Mouse (Mus musculus): Measurements from ENCODE around the gene Angptl3.

The Angptl3 gene

DNA sequence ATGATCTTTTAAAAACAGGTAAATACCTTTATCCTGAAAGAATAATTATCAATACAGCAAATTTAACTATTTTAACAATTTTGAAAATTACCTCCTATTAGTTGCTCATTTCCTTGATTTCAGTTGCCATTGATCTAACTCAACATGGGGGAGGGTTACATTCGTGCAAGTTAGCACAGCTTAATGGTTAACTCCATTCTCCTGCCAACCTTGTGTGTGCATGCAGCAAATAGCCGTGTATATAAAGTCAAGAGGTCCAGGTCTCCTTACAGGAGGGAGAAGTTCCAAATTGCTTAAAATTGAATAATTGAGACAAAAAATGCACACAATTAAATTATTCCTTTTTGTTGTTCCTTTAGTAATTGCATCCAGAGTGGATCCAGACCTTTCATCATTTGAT lies at the start of gene Angptl3:
Gene Angptl3, plus strand, starts transcription at position 269 of the 400 bp plus-strand sequence.
- no peak for DNase-seq (ENCODE audit: low read depth)

DNA sequence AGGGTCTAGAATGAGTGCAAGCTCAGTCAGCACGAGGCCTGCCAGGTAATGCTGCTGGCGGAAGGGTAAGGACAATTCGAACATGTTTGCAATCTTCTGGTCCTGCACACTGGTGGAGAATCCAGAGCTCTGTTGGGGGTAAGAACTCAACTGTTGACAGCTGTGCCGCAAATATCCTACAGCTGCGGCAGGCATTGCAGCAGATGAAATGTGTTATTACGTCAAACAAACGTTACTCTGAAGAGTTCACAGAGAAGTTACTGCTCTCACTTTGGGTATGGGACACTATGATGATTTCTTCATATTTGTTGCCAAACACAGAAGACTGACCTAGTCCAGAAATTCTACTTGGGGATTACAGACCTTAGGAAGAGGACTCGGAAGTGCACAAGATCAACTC lies 46.1 kb upstream of the Angptl3 start:
- DNase-seq (ENCODE audit: low read depth) = no peak

DNA sequence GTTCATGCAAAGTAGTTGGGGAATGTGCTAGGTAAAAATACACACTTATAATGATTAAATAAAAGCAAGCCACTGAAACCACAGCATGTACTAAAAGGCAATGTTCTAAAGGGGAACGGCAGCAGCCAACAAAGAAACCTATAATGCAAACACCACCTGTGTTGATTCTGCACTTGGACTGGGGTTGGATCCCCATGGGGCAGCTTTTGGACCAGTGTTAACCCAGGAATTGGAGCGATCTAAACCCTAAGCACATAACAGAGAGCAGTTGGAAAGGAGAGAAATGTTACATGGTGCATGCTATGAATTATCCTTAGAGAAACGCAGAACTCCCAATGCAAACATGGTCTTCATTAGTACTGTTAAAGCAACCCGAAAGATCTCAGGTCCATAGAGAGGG lies 37.3 kb upstream of the Angptl3 start:
- DNase-seq (ENCODE audit: low read depth) = no peak

DNA sequence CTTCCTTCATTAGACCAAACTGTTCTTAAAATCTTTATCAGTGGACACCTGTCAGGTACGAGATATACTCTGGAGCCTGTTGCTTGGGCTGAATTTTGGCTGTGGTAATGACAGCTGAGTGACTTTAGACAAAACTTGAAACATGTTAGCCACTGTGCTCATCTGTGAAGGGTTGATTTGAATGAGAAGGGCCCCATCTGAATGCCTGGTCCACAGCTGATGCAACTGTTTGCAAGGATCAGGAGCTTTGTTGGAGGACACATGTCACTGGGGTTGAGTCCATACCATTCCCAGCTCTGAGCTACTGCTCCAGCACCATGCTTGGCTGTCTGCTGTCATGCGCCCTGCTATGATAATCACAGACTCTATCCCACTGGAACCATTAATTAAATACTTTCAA lies 25.2 kb upstream of the Angptl3 start:
- no peak for DNase-seq (ENCODE audit: low read depth)

DNA sequence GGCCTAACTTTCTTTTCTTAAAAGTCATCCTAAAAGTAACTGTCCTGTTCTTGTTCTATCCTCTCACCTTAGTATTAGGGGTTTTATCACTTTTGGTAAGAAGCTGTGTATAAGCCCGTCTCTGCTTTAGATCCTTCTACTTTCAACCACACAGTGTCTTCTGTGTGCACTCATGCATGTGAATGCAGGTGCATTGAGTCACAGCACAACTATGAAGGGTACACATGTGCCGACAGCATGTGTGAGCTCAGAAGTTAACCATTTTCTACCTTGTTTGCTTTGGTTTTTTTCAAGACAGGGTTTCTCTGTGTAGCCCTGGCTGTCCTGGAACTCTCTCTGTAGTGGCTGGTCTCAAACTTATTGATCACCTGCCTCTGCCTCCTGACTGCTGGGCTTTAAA lies 24.4 kb upstream of the Angptl3 start:
- no peak for DNase-seq (ENCODE audit: low read depth)

DNA sequence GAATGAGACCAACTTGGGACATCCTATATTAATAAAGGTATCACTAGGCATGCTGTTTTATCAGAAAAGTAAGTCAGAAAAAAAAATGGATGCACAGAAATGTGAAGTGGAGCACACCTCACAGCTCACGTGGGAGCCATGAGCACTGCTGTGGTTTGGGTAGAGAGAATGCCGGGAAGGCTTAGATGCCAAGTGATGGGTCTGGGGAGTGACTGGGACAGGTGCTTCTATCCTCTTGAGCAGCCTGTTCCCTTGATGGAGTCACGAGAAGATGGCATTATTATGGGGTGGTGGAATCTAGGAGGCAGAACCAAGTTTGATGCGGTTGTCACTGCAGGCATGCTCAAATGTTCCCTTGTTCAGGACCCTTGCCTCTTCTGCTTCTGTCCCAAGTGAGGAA lies 19.7 kb upstream of the Angptl3 start:
- DNase-seq (ENCODE audit: low read depth) = no peak

DNA sequence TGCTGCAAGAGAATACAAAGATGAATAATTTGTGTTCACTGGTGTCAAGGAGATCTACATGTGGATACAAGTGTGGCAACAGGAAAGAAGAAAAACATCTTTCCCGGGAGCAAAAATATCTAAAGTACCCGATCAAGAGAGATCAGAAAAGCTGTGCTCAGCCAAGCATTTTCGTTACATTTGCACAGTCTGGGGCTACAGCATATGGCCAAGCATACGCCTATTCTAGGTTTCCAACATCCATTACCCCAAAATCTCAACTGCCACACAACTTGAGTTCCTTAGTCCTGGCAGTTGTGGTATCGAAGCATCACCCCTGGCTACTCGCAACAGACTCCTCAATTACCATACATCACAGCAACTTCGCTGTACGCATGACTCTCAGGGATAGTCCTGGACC lies 8.5 kb upstream of the Angptl3 start:
- no peak for DNase-seq (ENCODE audit: low read depth)

DNA sequence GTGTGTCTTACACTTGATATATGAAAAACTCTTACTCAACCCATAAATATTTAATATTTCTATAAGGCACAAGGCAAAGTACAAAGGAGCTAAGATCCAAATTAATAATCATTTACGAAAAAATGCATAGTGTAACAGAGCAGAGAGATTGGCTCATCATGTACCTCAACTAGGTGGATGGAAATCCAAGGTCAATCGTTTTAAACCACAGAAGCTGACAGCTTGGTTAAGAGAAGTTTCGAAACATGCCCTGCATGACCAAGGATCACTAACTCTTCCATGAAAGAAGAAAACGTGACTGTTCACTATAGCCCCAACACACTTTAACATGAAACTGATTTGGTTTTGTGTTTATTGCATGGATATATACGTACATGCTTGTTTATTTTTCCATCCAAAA lies 2.4 kb upstream of the Angptl3 start:
- DNase-seq (ENCODE audit: low read depth) = no peak

DNA sequence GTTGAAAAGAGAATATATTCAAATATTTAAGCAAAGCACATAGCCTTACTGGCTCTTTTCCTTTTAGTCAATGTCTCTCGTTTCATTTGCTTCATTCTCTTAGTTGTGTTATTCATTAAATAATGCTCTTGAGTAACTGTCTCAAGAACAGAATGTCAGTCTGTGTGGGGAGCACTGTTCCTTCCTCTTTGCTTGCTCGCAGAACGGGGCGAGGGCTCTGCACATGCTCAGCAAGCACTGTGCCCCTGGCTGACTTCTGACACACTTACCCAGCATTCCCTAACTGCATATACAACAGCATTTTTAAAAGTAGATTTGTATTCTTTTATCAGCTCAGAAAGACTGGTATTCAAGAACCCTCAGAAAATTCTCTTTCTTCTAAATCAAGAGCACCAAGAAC lies 2.2 kb downstream of the Angptl3 start:
- no peak for DNase-seq (ENCODE audit: low read depth)

DNA sequence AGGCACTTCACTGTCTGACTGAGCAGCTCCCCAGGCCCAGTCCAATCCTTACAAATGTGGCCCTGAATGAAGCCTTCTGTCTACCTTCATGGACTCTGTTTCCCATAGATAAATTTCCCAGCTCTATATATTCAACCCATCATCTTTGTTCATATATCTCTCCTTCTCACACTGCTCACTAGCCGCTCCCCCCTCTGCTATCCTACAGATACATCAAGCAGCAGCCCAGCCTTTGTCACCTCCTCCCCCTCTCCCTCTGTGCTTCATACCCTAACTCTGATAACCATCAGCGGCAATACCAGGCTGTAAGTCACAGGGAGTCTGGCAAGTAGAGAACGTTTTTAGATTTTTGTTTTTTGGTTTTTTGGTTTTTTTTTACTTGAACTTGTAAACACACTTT lies 14.1 kb downstream of the Angptl3 start:
- peak; percentile 60 for DNase-seq (ENCODE audit: low read depth)

DNA sequence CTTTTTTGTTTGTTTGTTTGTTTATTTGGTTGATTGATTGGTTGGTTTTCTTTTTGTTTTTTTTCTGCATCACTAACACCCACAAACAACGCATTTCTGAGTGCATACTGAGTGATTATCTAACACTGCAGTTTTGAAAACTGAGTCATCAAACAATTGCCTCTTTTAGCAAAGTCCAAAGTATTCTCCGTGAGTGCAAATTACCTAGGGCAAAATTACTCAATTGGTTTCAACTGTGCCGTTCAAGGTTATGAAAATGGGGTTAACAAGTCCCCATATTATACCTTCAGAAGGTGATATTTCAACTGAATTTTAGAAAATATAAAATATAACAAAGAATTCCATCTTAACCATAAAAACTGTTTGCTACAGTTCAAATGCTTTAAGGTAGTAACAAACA lies 15.7 kb downstream of the Angptl3 start:
- no peak for DNase-seq (ENCODE audit: low read depth)

DNA sequence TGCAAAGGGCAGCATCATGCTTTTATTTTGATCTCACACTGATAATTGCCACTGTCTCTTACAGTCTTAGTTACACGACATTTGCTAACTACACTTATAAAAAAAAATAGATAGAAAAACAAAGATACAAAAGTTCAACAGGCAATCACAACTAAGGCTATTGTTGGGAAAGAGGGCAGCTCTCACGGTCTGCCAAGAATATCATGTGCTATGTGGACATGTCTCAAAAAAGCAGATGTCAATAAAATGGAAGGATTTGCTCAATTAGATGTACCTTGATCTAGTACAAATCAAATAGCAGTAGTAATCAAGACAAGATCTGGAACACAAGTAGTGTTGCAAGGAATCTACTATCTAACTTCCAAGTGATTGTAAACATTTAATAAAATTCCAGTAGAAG lies 17.8 kb downstream of the Angptl3 start:
- DNase-seq (ENCODE audit: low read depth) = no peak

DNA sequence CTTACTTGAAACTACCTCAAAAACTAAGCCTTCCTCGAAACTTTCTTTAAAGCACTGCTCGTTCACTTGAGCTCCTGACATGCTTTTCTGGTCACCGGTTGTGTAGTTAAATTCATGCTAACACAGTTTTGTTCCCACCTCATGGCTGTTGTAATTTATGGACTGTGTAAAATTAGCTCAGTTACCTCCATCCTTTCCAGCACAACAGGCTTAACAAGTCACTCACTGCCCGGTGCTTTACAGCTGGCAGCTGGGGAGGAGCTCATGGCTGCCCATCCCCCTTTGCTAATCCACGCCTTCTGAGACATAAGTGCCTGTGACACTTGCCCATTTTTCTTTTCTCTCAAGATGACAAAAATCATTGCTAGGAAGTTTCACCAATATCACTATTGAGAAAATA lies 33.8 kb downstream of the Angptl3 start:
- DNase-seq (ENCODE audit: low read depth) = no peak

DNA sequence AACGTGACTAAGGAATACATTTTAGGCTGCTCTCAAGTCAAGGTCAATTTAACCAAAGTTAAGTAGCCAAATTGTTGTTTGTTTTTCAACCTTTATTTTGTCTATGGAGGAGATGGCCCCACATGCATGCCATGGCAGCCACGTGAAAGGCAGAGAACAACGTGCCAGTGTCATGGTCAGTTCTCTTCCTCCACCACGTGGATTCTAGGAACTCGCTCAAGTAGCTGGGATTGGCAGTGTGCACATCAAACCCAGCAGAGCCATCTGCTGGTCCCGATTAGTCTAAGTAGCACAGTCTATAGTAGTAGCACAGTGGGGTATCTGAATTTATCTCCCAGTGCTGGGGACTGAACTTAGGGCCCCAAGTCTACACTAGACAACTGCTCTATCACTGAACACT lies 38.1 kb downstream of the Angptl3 start:
- DNase-seq (ENCODE audit: low read depth) = no peak

DNA sequence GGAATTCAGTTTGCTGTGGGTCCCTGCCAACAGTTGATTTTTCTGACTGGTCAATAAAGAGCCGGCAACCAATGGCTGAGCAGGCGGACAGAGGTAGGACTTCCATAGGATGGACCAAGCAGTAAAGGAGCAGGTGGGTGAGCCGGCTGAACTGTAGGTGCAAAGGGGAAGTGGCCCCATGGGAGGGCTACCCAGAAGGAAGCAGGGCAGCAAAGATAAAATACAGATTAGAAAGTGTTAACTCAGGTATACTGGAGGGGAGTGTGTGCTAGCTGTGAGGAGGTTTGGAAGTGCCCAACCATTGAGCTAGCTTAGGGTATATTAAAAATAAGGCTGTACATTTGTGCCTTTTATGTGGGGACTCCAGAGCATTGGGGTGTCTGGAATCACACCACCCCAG lies 47.3 kb downstream of the Angptl3 start:
- DNase-seq (ENCODE audit: low read depth) = no peak

DNA sequence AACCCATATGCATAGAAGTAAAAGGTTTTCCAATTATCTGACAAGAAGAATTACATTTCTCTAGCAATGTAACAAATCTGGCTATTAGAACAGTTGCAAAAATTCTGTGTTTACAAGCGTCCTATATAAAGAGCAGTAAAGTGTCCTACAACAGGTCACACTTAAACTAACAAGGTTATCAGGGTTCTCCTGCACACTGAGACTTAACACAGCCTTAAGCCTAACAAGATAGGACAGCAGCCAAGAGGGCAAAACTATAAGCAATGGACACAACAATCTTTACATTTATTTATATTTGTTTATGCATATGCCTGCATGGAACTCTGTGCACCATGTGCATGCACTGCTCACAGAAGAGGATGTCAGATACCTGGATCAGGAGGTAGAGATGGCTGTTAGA lies 50.4 kb downstream of the Angptl3 start:
- DNase-seq (ENCODE audit: low read depth) = no peak

DNA sequence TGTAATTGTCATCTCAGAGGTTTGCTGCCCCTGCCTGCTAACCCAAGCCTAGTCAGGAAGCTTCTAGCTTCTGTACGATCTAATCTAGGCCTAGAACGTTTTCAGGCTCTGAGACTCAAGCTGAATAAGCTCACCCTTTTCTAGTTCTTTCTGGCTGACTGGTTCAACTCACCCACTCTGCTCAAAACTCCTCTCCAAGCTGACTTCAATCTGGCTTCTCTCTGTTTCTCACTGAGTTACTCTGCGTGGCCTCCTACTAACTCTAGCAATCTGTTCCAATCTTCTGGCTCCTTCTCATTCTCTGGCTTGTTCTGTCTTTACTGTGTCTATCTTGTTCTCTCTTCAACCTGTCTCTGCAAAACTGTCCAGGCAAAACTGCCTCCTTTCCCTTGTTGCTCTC lies 53.1 kb downstream of the Angptl3 start:
- no peak for DNase-seq (ENCODE audit: low read depth)

DNA sequence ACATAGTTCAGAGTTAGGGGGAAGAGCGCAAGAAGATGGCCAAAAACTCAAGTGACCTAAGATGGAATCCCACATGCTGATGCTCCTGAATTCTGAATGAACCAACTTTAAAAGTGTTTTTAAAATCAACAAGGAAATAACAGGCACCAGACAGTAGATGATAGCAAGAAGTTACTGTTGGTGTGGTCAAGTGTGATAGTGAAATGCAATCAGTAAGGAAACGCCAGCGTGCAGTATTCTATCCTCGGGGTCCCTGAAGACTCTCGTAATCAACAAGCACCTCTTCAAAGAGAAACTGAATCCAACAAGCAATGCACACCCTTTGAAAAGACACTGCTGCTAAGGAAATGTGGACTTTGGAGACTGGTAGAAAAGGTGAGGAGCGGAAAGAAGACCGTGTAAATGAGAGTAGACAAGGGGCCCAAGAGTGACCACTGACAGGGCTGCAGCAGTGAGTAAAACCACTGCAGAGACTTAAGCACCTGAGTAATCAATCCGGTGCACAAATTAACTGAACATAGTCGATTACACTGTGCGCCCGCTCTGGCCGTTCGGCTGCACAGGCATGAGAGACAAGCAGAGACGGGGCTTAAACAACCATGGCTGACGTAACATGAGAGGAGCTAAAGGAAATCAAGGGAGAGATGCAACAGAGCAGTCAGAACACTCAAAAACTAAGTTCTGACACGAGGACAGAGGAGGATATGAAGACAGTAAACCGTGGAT lies 57.2 kb downstream of the Angptl3 start:
- no peak for DNase-seq (ENCODE audit: low read depth)

DNA sequence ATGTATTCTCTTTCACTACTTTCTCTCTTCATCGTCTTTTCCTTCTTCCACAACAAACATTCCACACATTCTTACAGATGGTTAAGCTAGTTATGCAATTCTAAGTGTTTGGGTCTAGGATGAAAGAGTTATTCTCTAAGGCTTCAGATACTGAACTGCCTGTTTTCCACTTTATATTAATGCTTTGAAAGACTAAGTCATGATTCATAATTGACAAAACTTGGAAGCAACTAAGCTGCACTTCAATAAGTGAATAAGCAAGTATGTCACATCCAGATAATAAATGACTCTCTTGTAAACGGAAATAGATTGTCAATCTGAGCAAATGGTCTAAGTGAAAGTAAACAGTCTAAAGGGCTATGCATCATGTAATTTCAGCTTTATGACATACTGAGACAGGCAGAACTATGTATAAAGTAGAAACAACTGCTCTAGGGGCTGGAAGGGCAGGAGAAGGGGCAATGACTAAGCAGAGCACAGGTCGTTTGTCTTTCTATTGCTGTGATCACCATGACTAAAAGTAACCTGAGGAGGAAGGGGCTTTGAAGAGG lies 60.5 kb downstream of the Angptl3 start:
- DNase-seq (ENCODE audit: low read depth) = no peak

DNA sequence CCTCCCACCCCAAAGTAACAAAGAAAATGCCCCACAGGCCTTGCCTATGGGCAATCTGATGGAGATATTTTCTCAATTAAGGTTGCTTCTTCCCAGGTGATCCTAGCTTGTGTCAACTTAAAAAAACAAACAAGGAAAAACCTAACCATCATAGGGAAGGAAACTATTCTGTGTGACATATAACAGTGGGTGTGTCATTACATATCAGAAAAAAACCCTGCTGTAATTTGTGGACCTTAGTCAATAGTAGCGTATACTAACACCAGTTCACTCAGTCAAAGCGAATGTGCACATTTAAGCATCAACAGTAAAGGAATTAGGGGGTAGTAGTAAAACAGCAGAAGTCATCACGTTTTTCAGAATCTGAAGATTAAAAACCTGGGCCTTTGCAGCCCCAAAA lies 61.0 kb downstream of the Angptl3 start:
- no peak for DNase-seq (ENCODE audit: low read depth)
